Mouse (Mus musculus) retina, postnatal 7 days (tissue): ENCODE data around the gene Appl2.

Experiments
- DNase-seq: peaks from one replicate; pipeline ENCODE4 v3.0.0-alpha.2; 2012; ENCODE audit warnings: low read depth, low spot score

The Appl2 gene

DNA sequence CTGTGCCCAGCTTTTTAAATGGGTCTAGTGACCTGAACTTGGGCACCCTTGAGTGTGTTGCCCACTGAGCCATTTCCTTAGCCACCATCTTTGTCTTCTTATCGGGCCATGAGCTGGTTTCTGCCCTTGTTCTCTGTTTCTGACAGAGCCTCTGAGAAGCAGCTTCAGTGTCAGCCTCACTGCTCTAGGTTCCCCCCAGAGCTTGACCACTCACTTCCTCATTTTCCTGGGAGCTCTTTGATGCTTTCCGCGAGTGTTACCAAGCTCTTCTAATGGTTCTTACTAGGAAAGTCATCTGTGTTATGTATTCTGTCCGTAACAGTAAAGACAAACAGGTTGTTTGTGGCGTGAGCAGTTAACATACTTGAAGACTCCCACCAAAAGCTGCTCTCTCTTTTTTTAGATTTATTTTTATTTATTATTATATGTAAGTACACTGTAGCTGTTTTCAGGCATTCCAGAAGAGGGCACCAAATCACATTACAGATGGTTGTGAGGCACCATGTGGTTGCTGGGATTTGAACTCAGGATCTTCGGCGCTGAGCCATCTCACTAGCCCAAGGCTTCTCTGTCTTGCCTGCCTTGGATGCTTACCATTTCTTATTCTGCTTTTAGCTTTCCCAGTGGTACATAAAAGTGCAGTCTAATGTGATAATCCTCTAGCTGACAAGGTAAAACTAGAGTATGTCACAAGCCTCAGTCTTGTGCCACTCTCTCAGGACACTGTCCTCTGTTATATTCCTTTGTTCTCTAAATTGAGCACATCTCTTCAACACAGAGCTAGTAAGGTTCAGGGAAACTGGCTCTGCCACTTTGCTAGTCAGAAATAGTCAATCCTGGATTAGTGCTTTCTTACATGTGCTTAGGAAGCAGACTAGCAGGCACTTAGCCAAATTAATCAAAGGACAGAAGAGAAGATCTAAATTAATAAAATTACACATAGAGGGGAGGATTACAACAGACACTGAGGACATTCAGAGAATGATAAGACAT, 82.8 kb downstream of the Appl2 start:
- no peak for DNase-seq

DNA sequence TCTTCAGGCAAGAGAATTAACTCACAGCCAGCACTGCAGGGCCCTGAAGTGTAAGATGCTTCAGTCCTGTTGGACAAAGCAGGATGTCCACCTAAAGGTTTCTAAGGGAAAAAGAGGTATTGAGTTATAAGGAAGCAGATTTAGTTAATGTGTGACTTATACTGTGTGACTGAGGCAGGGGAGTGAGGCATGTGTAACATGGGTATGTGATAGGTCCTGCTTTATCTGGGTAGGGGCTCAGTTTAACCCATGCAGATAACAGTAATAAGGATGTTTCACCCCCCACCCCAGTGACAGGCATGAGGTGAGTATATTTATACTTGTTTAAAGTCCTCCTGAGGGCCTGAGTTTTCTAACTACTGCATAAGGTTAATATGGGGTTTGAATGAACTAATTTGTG, 85.5 kb downstream of the Appl2 start:
- DNase-seq, result no peak
